Mouse (Mus musculus): ENCODE results near the gene Rbm6. TPM values are rescaled to one million over a fixed set of nuclear protein-coding genes. Genes with fewer than 3 reads are reported as not detected.

Rbm6 gene
- polyA plus RNA-seq, 1 experiment from 2014 or later = 87.1 TPM

- peaks cover 12% of the 10 kb centered on the region; the same call in 1 of the 2 replicates for H3K36me3 ChIP-seq (ENCODE audit: control insufficient read depth, insufficient read depth, low read length)
- no peak overlapping the region for H3K4me2 ChIP-seq (ENCODE audit: low read depth, low read length)
- no peak for ATAC-seq (ENCODE audit: low read depth)
- no peak overlapping the region for H3K27ac ChIP-seq (ENCODE audit: low read depth, low read length)
- H3K9me3 ChIP-seq (ENCODE audit: control insufficient read depth, low read length) = no peaks in the 10 kb centered on the region
- H3K27me3 ChIP-seq (ENCODE audit: control insufficient read depth, insufficient read depth, low read length) = no peaks in the 10 kb centered on the region
- no peak overlapping the region for H3K4me3 ChIP-seq (ENCODE audit: low read depth, low read length)
- no peak overlapping the region for H3K9ac ChIP-seq (replicated peaks; ENCODE audit: low read depth, low read length)
- H3K4me1 ChIP-seq (ENCODE audit: control insufficient read depth, insufficient read depth, low read length) = no peaks in the 10 kb centered on the region
- WGBS = 92% methylated on average over 2 of the region's 2 CpGs
These were observed 30.3 kb downstream of the Rbm6 start for GRCm38 (mm10) chr9:107842709-107843108.

- Histone ChIP-seq H3K4me2 (ENCODE audit: low read depth, low read length) (no peak overlapping the region), H3K9me3 (ENCODE audit: control insufficient read depth, low read length) (no peaks in the 10 kb centered on the region), H3K27ac (ENCODE audit: low read depth, low read length) (no peak overlapping the region), H3K4me3 (ENCODE audit: low read depth, low read length) (no peak overlapping the region), H3K36me3 (ENCODE audit: control insufficient read depth, insufficient read depth, low read length) (peaks cover 3% of the 10 kb centered on the region; the same call in 1 of the 2 replicates), H3K4me1 (ENCODE audit: control insufficient read depth, insufficient read depth, low read length) (no peaks in the 10 kb centered on the region), H3K27me3 (ENCODE audit: control insufficient read depth, insufficient read depth, low read length) (no peaks in the 10 kb centered on the region), H3K9ac (replicated peaks; ENCODE audit: low read depth, low read length) (no peak overlapping the region)
- 98% methylated on average over 1 of the region's 1 CpGs for WGBS
- no peak for ATAC-seq (ENCODE audit: low read depth)
These were observed 34.2 kb downstream of the Rbm6 start for GRCm38 (mm10) chr9:107838869-107839268.

GRCm38 (mm10) chr9:107833826-107834225 is 39.2 kb downstream of the Rbm6 start:
- Histone ChIP-seq H3K9ac (replicated peaks; ENCODE audit: low read depth, low read length) (no peak overlapping the region), H3K4me3 (ENCODE audit: low read depth, low read length) (no peak overlapping the region), H3K27ac (ENCODE audit: low read depth, low read length) (no peak overlapping the region), H3K27me3 (ENCODE audit: control insufficient read depth, insufficient read depth, low read length) (no peaks in the 10 kb centered on the region), H3K4me2 (ENCODE audit: low read depth, low read length) (no peak overlapping the region), H3K9me3 (ENCODE audit: control insufficient read depth, low read length) (no peaks in the 10 kb centered on the region), H3K36me3 (ENCODE audit: control insufficient read depth, insufficient read depth, low read length) (peaks cover 11% of the 10 kb centered on the region; the same call in 1 of the 2 replicates), H3K4me1 (ENCODE audit: control insufficient read depth, insufficient read depth, low read length) (no peaks in the 10 kb centered on the region)
- 89% methylated on average over 3 of the region's 3 CpGs for WGBS
- no peak for ATAC-seq (ENCODE audit: low read depth)

GRCm38 (mm10) chr9:107831765-107832164 is 41.3 kb downstream of the Rbm6 start:
- Histone ChIP-seq H3K27me3 (ENCODE audit: control insufficient read depth, insufficient read depth, low read length) (no peaks in the 10 kb centered on the region), H3K4me1 (ENCODE audit: control insufficient read depth, insufficient read depth, low read length) (no peaks in the 10 kb centered on the region), H3K9ac (replicated peaks; ENCODE audit: low read depth, low read length) (no peak overlapping the region), H3K9me3 (ENCODE audit: control insufficient read depth, low read length) (no peaks in the 10 kb centered on the region), H3K27ac (ENCODE audit: low read depth, low read length) (no peak overlapping the region), H3K36me3 (ENCODE audit: control insufficient read depth, insufficient read depth, low read length) (peaks cover 14% of the 10 kb centered on the region; the same call in 1 of the 2 replicates), H3K4me2 (ENCODE audit: low read depth, low read length) (no peak overlapping the region), H3K4me3 (ENCODE audit: low read depth, low read length) (no peak overlapping the region)
- ATAC-seq (ENCODE audit: low read depth) = no peak

GRCm38 (mm10) chr9:107812132-107812531 is 60.9 kb downstream of the Rbm6 start:
- H3K4me2 ChIP-seq (ENCODE audit: low read depth, low read length) = no peak overlapping the region
- no peak overlapping the region for H3K27ac ChIP-seq (ENCODE audit: low read depth, low read length)
- no peak overlapping the region for H3K9ac ChIP-seq (replicated peaks; ENCODE audit: low read depth, low read length)
- H3K36me3 ChIP-seq (ENCODE audit: control insufficient read depth, insufficient read depth, low read length) = peaks cover 6% of the 10 kb centered on the region
- H3K4me1 ChIP-seq (ENCODE audit: control insufficient read depth, insufficient read depth, low read length) = no peaks in the 10 kb centered on the region
- ATAC-seq (ENCODE audit: low read depth) = no peak
- H3K9me3 ChIP-seq (ENCODE audit: control insufficient read depth, low read length) = no peaks in the 10 kb centered on the region
- WGBS = 91% methylated on average over 1 of the region's 1 CpGs
- H3K27me3 ChIP-seq (ENCODE audit: control insufficient read depth, insufficient read depth, low read length) = no peaks in the 10 kb centered on the region
- no peak overlapping the region for H3K4me3 ChIP-seq (ENCODE audit: low read depth, low read length)

GRCm38 (mm10) chr9:107810985-107811384 is 62.1 kb downstream of the Rbm6 start:
- Histone ChIP-seq H3K36me3 (ENCODE audit: control insufficient read depth, insufficient read depth, low read length) (peaks cover 6% of the 10 kb centered on the region), H3K9me3 (ENCODE audit: control insufficient read depth, low read length) (no peaks in the 10 kb centered on the region), H3K4me1 (ENCODE audit: control insufficient read depth, insufficient read depth, low read length) (no peaks in the 10 kb centered on the region), H3K9ac (replicated peaks; ENCODE audit: low read depth, low read length) (no peak overlapping the region), H3K4me2 (ENCODE audit: low read depth, low read length) (no peak overlapping the region), H3K27me3 (ENCODE audit: control insufficient read depth, insufficient read depth, low read length) (no peaks in the 10 kb centered on the region), H3K27ac (ENCODE audit: low read depth, low read length) (no peak overlapping the region), H3K4me3 (ENCODE audit: low read depth, low read length) (no peak overlapping the region)
- WGBS = 95% methylated on average over 2 of the region's 2 CpGs
- ATAC-seq (ENCODE audit: low read depth) = no peak

GRCm38 (mm10) chr9:107791714-107792113 is 81.3 kb downstream of the Rbm6 start:
- Histone ChIP-seq H3K27ac (ENCODE audit: low read depth, low read length) (no peak overlapping the region), H3K9ac (replicated peaks; ENCODE audit: low read depth, low read length) (no peak overlapping the region), H3K27me3 (ENCODE audit: control insufficient read depth, insufficient read depth, low read length) (no peaks in the 10 kb centered on the region), H3K4me1 (ENCODE audit: control insufficient read depth, insufficient read depth, low read length) (no peaks in the 10 kb centered on the region), H3K4me2 (ENCODE audit: low read depth, low read length) (no peak overlapping the region), H3K9me3 (ENCODE audit: control insufficient read depth, low read length) (no peaks in the 10 kb centered on the region), H3K4me3 (ENCODE audit: low read depth, low read length) (no peak overlapping the region), H3K36me3 (ENCODE audit: control insufficient read depth, insufficient read depth, low read length) (peaks cover 48% of the 10 kb centered on the region)
- 91% methylated on average over 6 of the region's 6 CpGs for WGBS
- no peak for ATAC-seq (ENCODE audit: low read depth)

GRCm38 (mm10) chr9:107782536-107783203 is 90.4 kb downstream of the Rbm6 start:
- Histone ChIP-seq H3K4me2 (ENCODE audit: low read depth, low read length) (no peak overlapping the region), H3K36me3 (ENCODE audit: control insufficient read depth, insufficient read depth, low read length) (peaks cover 71% of the 10 kb centered on the region), H3K9ac (replicated peaks; ENCODE audit: low read depth, low read length) (no peak overlapping the region), H3K4me1 (ENCODE audit: control insufficient read depth, insufficient read depth, low read length) (no peaks in the 10 kb centered on the region), H3K4me3 (ENCODE audit: low read depth, low read length) (no peak overlapping the region), H3K27me3 (ENCODE audit: control insufficient read depth, insufficient read depth, low read length) (no peaks in the 10 kb centered on the region), H3K27ac (ENCODE audit: low read depth, low read length) (no peak overlapping the region), H3K9me3 (ENCODE audit: control insufficient read depth, low read length) (no peaks in the 10 kb centered on the region)
- no peak for ATAC-seq (ENCODE audit: low read depth)
- 94% methylated on average over 11 of the region's 11 CpGs for WGBS

GRCm38 (mm10) chr9:107776809-107777208 is 96.2 kb downstream of the Rbm6 start:
- Histone ChIP-seq H3K36me3 (ENCODE audit: control insufficient read depth, insufficient read depth, low read length) (peaks cover 46% of the 10 kb centered on the region), H3K4me3 (ENCODE audit: low read depth, low read length) (no peak overlapping the region), H3K9ac (replicated peaks; ENCODE audit: low read depth, low read length) (no peak overlapping the region), H3K9me3 (ENCODE audit: control insufficient read depth, low read length) (no peaks in the 10 kb centered on the region), H3K4me2 (ENCODE audit: low read depth, low read length) (no peak overlapping the region), H3K27ac (ENCODE audit: low read depth, low read length) (no peak overlapping the region), H3K27me3 (ENCODE audit: control insufficient read depth, insufficient read depth, low read length) (no peaks in the 10 kb centered on the region), H3K4me1 (ENCODE audit: control insufficient read depth, insufficient read depth, low read length) (no peaks in the 10 kb centered on the region)
- ATAC-seq (ENCODE audit: low read depth) = no peak

Measured in neural tube, embryonic 14.5 days (tissue).